Mouse (Mus musculus): ENCODE results near the gene Itih1.

DNA sequence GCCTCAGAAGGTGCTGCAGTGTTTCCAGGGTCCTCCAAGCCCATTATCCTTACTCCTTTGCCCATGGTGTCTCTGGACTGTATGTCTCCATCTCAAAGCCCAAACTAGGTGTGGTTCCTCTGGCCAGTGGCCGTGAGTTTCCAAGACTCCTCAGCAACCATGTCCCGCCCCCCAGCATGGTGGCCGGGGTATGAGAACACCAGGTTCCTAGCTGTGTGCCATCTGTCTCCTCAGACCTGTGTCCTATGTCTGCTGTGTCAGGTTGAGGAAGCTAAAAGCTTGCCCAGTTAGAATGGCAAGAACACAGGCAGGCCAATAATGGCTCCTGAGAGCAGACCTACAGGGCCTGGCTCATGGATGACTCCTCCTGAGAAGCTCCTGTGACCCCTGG is 61.4 kb downstream of the Itih1 start:
- TF ChIP-seq CTCF (IDR thresholded peaks at IDR 0.05; ENCODE audit: low read depth, low read length) (peak; percentile 4), EP300 (IDR thresholded peaks at IDR 0.05; ENCODE audit: insufficient read depth, low read depth, low read length) (no peak), POLR2A (IDR thresholded peaks at IDR 0.05; ENCODE audit: insufficient read depth, low read length) (no peak)

All from ES-Bruce4 (cell line).